Mouse (Mus musculus) hindbrain, embryonic 16.5 days (tissue): ENCODE data around the gene Klf12. TPM values are rescaled to one million over a fixed set of nuclear protein-coding genes. Genes with fewer than 3 reads are reported as not detected.

Experiments
- ATAC-seq: fragments of 200-750 bp; cut with Nextera tagmentation; 2 replicates; pipeline ENCODE4 v1.8.0; 2017; ENCODE audit warnings: moderate TSS enrichment, moderate library complexity
- H3K27ac ChIP-seq: fragments of 300-500 bp; sonication (generic); 2 replicates; pipeline ENCODE4 v1.5.1; 2014; ENCODE audit warnings: low read depth, mild to moderate bottlenecking, control low read depth, low read length, moderate library complexity
- H3K27me3 ChIP-seq: fragments of 300-500 bp; sonication (generic); replicated peaks from 2 replicates; pipeline ENCODE4 v1.6.1; 2014; ENCODE audit warnings: low read length; ENCODE audit not compliant: control insufficient read depth, insufficient read depth
- H3K36me3 ChIP-seq: fragments of 300-500 bp; sonication (generic); 2 replicates; pipeline ENCODE4 v1.6.1; 2014; ENCODE audit warnings: mild to moderate bottlenecking, low read length, moderate library complexity, mixed read lengths; ENCODE audit not compliant: control insufficient read depth, insufficient read depth
- H3K4me1 ChIP-seq: fragments of 300-500 bp; sonication (generic); 2 replicates; pipeline ENCODE4 v1.6.1; 2014; ENCODE audit warnings: low read depth, low read length; ENCODE audit not compliant: control insufficient read depth, insufficient read depth
- H3K4me2 ChIP-seq: fragments of 300-500 bp; sonication (generic); 2 replicates; pipeline ENCODE4 v1.6.1; 2014; ENCODE audit warnings: mild to moderate bottlenecking, low read length, control low read depth, moderate library complexity
- H3K4me3 ChIP-seq: fragments of 300-500 bp; sonication (generic); 2 replicates; pipeline ENCODE4 v1.5.1; 2014; ENCODE audit warnings: mild to moderate bottlenecking, low read length, control low read depth, moderate library complexity
- H3K9ac ChIP-seq: fragments of 300-500 bp; sonication (generic); 2 replicates; pipeline ENCODE4 v1.6.1; 2014; ENCODE audit warnings: low read depth, mild to moderate bottlenecking, control low read depth, low read length, moderate library complexity
- H3K9me3 ChIP-seq: fragments of 300-500 bp; sonication (generic); 2 replicates; pipeline ENCODE4 v1.6.1; 2014; ENCODE audit warnings: mild to moderate bottlenecking, low read length, moderate library complexity; ENCODE audit not compliant: control insufficient read depth
- WGBS: fragments of 180-500 bp; shearing (Covaris S2); extraction: QIAGEN DNeasy Blood & Tissue Kit; methylation state at CpG from one replicate; pipeline ENCODE4 v1.1.7; 2014; 5-methylcytosine and 5-hydroxymethylcytosine counted together
- polyA plus RNA-seq: library from polyadenylated mRNA; unstranded; fragments of >200 nt; fragmentation: Nextera tagmentation; extraction: Ambion mirVana; gene quantifications from 2 replicates; pipeline ENCODE4 v1.2.1, GENCODE M21; 2015

The Klf12 gene
- polyA plus RNA-seq, 1 experiment from 2014 or later, result 39.9 TPM

- Histone ChIP-seq H3K27me3 (no peaks in the 10 kb centered on the region), H3K9me3 (no peaks in the 10 kb centered on the region), H3K4me1 (peaks cover 4% of the 10 kb centered on the region), H3K4me2 (no peak overlapping the region), H3K36me3 (no peaks in the 10 kb centered on the region), H3K9ac (no peak overlapping the region), H3K27ac (no peak overlapping the region), H3K4me3 (no peak overlapping the region)
- WGBS, result 50% methylated on average over 4 of the region's 4 CpGs
- peak; percentile 58; the same call in 1 of the 2 replicates for ATAC-seq
Measured at GRCm38 (mm10) chr14:99967920-99968319, 316.6 kb downstream of the Klf12 start.

GRCm38 (mm10) chr14:99960500-99961229, 323.8 kb downstream of the Klf12 start:
- no peaks in the 10 kb centered on the region for H3K9me3 ChIP-seq
- H3K4me1 ChIP-seq, result no peaks in the 10 kb centered on the region
- no peak overlapping the region for H3K9ac ChIP-seq
- no peak overlapping the region for H3K4me3 ChIP-seq
- H3K36me3 ChIP-seq, result no peaks in the 10 kb centered on the region
- WGBS, result 84% methylated on average over 10 of the region's 10 CpGs
- H3K27me3 ChIP-seq, result no peaks in the 10 kb centered on the region
- H3K4me2 ChIP-seq, result no peak overlapping the region
- no peak overlapping the region for H3K27ac ChIP-seq
- no peak for ATAC-seq

- H3K9me3 ChIP-seq, result no peaks in the 10 kb centered on the region
- H3K27me3 ChIP-seq, result no peaks in the 10 kb centered on the region
- 85% methylated on average over 4 of the region's 4 CpGs for WGBS
- H3K4me1 ChIP-seq, result no peaks in the 10 kb centered on the region
- H3K36me3 ChIP-seq, result no peaks in the 10 kb centered on the region
- ATAC-seq, result no peak
- no peak overlapping the region for H3K4me3 ChIP-seq
- no peak overlapping the region for H3K9ac ChIP-seq
- H3K27ac ChIP-seq, result no peak overlapping the region
- no peak overlapping the region for H3K4me2 ChIP-seq
Measured at GRCm38 (mm10) chr14:99955133-99955532, 329.3 kb downstream of the Klf12 start.

- Histone ChIP-seq H3K27ac (peak overlapping the region; percentile 44), H3K4me3 (no peak overlapping the region), H3K9me3 (no peaks in the 10 kb centered on the region), H3K4me2 (no peak overlapping the region), H3K4me1 (peaks cover 28% of the 10 kb centered on the region), H3K27me3 (no peaks in the 10 kb centered on the region), H3K36me3 (no peaks in the 10 kb centered on the region), H3K9ac (no peak overlapping the region; the same call in 1 of the 2 replicates)
- 30% methylated on average over 17 of the region's 17 CpGs for WGBS
- ATAC-seq, result peak; percentile 62
Measured at GRCm38 (mm10) chr14:99944221-99945108, 340.0 kb downstream of the Klf12 start.

GRCm38 (mm10) chr14:99943156-99943555, 341.3 kb downstream of the Klf12 start:
- no peaks in the 10 kb centered on the region for H3K36me3 ChIP-seq
- peak overlapping the region; percentile 75 for H3K27ac ChIP-seq
- H3K9me3 ChIP-seq, result no peaks in the 10 kb centered on the region
- H3K4me1 ChIP-seq, result peaks cover 28% of the 10 kb centered on the region
- 13% methylated on average over 8 of the region's 8 CpGs for WGBS
- no peaks in the 10 kb centered on the region for H3K27me3 ChIP-seq
- no peak overlapping the region for H3K4me3 ChIP-seq
- H3K9ac ChIP-seq, result no peak overlapping the region
- peak overlapping the region; percentile 10; the same call in 1 of the 2 replicates for H3K4me2 ChIP-seq
- peak; percentile 92 for ATAC-seq

GRCm38 (mm10) chr14:99933456-99933855, 351.0 kb downstream of the Klf12 start:
- Histone ChIP-seq H3K27me3 (no peaks in the 10 kb centered on the region), H3K9me3 (no peaks in the 10 kb centered on the region), H3K9ac (no peak overlapping the region), H3K36me3 (no peaks in the 10 kb centered on the region), H3K4me2 (no peak overlapping the region), H3K27ac (no peak overlapping the region), H3K4me1 (no peaks in the 10 kb centered on the region), H3K4me3 (no peak overlapping the region)
- no peak for ATAC-seq
- WGBS, result 88% methylated on average over 5 of the region's 5 CpGs

GRCm38 (mm10) chr14:99931879-99932278, 352.6 kb downstream of the Klf12 start:
- Histone ChIP-seq H3K36me3 (no peaks in the 10 kb centered on the region), H3K4me3 (no peak overlapping the region), H3K9me3 (no peaks in the 10 kb centered on the region), H3K9ac (peak overlapping the region; percentile 22; the same call in 1 of the 2 replicates), H3K4me2 (no peak overlapping the region), H3K27ac (no peak overlapping the region), H3K27me3 (no peaks in the 10 kb centered on the region), H3K4me1 (no peaks in the 10 kb centered on the region)
- 13% methylated on average over 4 of the region's 4 CpGs for WGBS
- peak; percentile 71; the same call in 1 of the 2 replicates for ATAC-seq

- Histone ChIP-seq H3K9ac (no peak overlapping the region), H3K27me3 (no peaks in the 10 kb centered on the region), H3K4me3 (no peak overlapping the region), H3K27ac (no peak overlapping the region), H3K4me1 (no peaks in the 10 kb centered on the region), H3K36me3 (no peaks in the 10 kb centered on the region), H3K4me2 (no peak overlapping the region), H3K9me3 (no peaks in the 10 kb centered on the region)
- 46% methylated on average over 3 of the region's 3 CpGs for WGBS
- no peak for ATAC-seq
Measured at GRCm38 (mm10) chr14:99911912-99912311, 372.6 kb downstream of the Klf12 start.

GRCm38 (mm10) chr14:99910876-99911275, 373.6 kb downstream of the Klf12 start:
- no peaks in the 10 kb centered on the region for H3K36me3 ChIP-seq
- H3K4me2 ChIP-seq, result no peak overlapping the region
- no peak overlapping the region for H3K4me3 ChIP-seq
- 67% methylated on average over 4 of the region's 5 CpGs for WGBS
- peak; percentile 37; the same call in 1 of the 2 replicates for ATAC-seq
- H3K27me3 ChIP-seq, result no peaks in the 10 kb centered on the region
- H3K9ac ChIP-seq, result no peak overlapping the region
- H3K27ac ChIP-seq, result no peak overlapping the region
- H3K4me1 ChIP-seq, result no peaks in the 10 kb centered on the region
- H3K9me3 ChIP-seq, result no peaks in the 10 kb centered on the region
